Mouse (Mus musculus): ENCODE data around the gene Pmpca.

GRCm38 (mm10) chr2:26429851-26430250 is 40.7 kb downstream of the Pmpca start:
- no peak for TF ChIP-seq EP300 (optimal IDR thresholded peaks at IDR 0.05)
- peak; percentile 12; the same call in 1 of the 2 replicates for TF ChIP-seq CTCF (IDR thresholded peaks at IDR 0.05; ENCODE audit: low read depth)

Data from stomach, postnatal 0 days (tissue).